Mouse (Mus musculus) lung, postnatal 0 days (tissue): ENCODE data around the gene Cdc42bpg.

Experiments used
- CTCF ChIP-seq: IDR thresholded peaks from 2 replicates; pipeline ENCODE4 v1.5.1; 2016; ENCODE audit warnings: antibody characterized with exemption, mild to moderate bottlenecking
- EP300 ChIP-seq: IDR thresholded peaks from 2 replicates; pipeline ENCODE4 v1.6.1; 2016; ENCODE audit warnings: antibody characterized with exemption, mild to moderate bottlenecking, control low read depth

- no peak for TF ChIP-seq CTCF
- TF ChIP-seq EP300: no peak
Measured at GRCm38 (mm10) chr19:6318145-6318544, 11.9 kb downstream of the Cdc42bpg start.
